Mouse (Mus musculus) spleen, postnatal 10 days (tissue): Measurements from ENCODE around the gene Arih1.
"Not testable (repeated sequence)": the region's sequence is repeated elsewhere in the genome, so short reads cannot be mapped to it uniquely, and the experiment has no call there.

Source experiments
- DNase-seq, 2 experiments: peaks; one replicate each; pipeline ENCODE4 v3.0.0; 2021 to 2022; ENCODE audit warnings: low spot score in 2 of 2

The Arih1 gene

GRCm38 (mm10) chr9:59458997-59459510 lies 27.4 kb downstream of the Arih1 start:
- DNase-seq: no peak

- DNase-seq: no peak
Observed at GRCm38 (mm10) chr9:59458416-59458815, 28.0 kb downstream of the Arih1 start.

GRCm38 (mm10) chr9:59457671-59458070 lies 28.7 kb downstream of the Arih1 start:
- DNase-seq: no peak

GRCm38 (mm10) chr9:59455404-59456068 lies 30.9 kb downstream of the Arih1 start:
- DNase-seq: peak in 1 of 2 experiments; percentile 19

- no peak for DNase-seq
Observed at GRCm38 (mm10) chr9:59433729-59434128, 52.7 kb downstream of the Arih1 start.

- DNase-seq: no peak
Observed at GRCm38 (mm10) chr9:59431626-59432025, 54.8 kb downstream of the Arih1 start.

GRCm38 (mm10) chr9:59420487-59420886 lies 65.9 kb downstream of the Arih1 start:
- no peak for DNase-seq

DNA sequence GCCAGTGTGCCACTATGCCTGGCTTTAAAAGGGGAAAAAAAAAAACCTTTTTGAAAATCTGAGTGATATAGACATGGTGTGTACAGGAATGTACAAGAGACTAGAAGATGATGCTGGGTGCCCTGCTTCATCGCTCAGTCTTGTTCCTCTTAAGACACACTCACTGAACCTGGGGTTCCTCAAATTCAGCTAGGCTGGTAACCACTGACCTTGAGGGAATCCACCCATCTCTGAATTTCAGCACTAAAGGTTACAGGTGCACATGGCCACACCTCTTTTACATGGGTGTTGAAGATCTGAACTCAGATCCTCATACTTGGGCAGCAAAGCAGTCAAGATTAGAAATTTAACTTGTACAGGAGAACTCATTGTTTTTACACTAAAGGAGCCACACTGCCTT lies 79.1 kb downstream of the Arih1 start:
- peak in 1 of 2 experiments; percentile 19 for DNase-seq

DNA sequence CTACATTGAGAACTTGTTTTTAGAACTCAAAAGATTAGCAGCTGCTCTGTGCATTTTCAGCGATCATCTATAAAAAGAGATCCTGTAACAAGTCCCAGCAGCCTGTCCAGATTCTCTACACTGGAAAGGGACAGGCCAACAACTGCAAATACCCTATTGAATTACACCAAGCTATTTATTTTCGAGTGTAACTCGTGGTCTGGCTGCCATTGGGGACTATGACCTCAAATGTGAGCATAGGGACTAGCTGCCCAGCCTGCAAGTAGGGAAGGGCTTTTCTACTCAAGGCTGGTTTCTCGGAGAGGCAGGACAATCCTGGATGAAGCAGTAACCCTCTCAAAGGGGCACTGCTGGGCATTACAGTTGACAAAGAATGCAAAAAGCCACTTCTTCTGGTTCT lies 97.3 kb downstream of the Arih1 start:
- DNase-seq: no peak

- no peak for DNase-seq
Observed at GRCm38 (mm10) chr9:59388311-59388710, 98.1 kb downstream of the Arih1 start.

- no peak for DNase-seq
Observed at GRCm38 (mm10) chr9:59387461-59387860, 99.0 kb downstream of the Arih1 start.

DNA sequence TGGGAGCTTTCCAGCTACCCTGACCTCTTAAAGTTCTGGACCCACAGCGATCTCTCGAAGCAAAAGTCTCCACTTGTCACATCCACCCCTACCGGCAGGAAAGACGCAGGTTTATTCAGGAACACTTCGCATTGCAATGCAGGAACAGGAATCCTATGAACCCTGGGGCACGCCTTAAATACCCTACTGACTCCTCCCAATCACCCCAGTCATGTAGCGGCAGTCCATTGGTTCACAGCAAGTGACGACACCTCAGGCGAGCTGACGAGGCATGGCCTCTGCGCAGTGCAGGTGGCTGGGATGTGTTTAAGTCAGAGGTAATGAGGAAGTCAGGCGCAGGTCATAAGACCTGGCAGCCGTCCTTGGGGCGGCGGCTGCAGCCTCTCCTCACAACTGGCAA lies 110.8 kb downstream of the Arih1 start:
- DNase-seq: no peak

DNA sequence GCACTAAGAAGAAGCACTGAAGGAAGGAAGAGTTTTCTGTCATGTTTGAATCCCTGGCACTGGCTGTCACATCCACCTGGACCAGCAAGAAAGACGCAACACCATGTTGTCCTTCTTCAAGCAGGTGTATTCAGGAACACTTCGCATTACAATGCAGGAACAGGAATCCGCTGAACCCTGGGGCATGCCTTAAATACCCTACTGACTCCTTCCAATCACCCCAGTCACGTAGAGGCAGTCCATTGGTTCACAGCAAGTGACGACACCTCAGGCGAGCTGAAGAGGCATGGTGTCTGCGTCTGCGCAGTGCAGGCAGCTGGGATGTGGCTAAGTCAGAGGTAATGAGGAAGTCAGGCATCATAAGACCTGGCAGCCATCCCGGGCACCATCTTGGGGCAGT lies 116.8 kb downstream of the Arih1 start:
- DNase-seq: no peak

DNA sequence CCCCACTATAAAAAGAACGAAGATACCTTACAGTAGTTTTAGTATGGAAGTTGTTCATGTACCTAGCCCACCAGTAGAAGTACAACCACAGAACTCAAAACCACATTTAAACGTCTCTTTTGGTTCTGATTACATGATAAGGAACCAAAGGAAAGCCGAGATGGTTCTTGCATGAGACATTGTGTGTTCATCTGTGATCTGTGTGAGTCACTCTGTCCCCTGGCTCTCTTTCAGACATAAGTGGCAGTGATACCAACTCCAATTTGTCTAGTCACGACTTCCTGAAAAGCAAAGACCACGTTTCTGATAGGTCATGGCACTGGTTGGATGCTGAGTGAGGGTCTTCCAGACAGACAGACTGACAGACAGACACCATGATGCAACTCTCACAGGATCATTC lies 117.2 kb downstream of the Arih1 start:
- DNase-seq: no peak

DNA sequence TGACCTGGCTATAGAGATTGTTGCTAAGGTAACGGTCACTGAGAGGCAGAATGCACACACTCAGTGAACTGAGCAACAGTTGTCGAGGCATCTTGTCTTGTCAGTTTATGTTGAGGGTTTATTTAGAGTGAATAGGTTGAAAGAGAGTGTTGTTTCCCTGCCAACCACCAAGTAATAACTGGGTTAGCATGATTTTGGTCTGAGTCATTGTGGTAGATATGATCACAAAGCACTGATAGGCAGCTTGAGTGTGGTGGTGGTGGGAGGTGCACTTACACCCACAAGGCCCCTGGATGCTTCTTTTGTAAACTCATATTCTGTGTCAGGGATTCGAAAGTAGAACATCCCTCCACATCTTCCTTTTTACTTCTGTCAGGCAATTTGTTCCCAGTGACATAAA lies 125.9 kb downstream of the Arih1 start:
- not testable (repeated sequence) for DNase-seq

GRCm38 (mm10) chr9:59358041-59358440 lies 128.4 kb downstream of the Arih1 start:
- not testable (repeated sequence) for DNase-seq

DNA sequence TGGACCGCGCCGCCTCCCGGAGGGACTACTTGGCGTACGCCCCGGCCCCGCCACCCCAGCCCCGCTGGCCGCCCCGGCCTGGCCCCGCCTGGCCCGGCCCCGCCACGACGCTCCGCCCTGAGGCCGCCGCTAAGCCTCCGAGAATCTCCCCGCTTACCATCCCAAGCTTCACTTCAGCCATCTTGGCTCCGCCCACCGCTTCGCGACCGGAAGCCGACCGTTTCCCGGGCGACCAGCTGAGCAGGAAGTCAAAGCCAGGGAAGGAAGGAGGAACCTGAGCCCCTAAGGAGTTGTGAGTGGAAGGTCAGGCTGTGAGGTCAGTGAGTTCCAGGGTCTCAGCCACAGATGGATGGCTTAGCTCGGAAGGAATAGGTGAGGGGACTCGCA lies 133.2 kb downstream of the Arih1 start, which contains the start of gene Bbs4:
TSS of gene Bbs4 (minus strand) at position 256 of the 387 bp plus-strand sequence.
- peak; percentile 84 to 95 for DNase-seq

DNA sequence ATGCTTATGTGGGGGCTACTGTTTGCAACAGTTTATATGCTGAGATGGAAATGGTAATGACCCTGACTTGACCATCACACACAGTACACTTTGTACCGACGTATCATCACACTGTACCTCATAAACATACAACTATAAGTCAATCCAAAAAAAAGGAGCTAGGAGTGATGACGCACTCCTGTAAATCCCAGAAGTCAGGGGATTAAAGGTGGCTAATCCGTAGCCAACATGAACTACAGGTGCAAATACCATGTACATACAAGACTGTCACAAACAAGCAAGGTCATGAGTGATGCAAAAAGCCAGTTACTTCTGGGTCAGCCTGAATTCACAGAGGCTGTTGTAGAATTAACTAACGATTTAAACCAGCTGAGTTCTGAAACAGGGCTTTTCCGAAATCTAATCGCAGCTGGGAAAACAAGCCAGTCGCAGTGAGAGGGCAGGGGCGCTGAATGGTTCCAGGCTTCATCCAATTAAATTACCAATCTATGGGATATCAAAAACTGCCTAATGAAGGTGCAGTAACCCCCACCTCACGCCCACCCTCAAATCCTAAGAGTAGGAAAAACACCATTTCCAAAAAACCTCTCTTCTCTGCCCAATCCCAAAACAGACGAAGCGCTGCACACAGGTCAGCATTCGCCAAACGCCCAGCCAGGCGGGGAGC lies 133.7 kb downstream of the Arih1 start:
- no peak for DNase-seq

GRCm38 (mm10) chr9:59346176-59346575 lies 140.2 kb downstream of the Arih1 start:
- no peak for DNase-seq

GRCm38 (mm10) chr9:59340002-59340401 lies 146.4 kb downstream of the Arih1 start:
- DNase-seq: peak; percentile 9 to 50

- no peak for DNase-seq
Observed at GRCm38 (mm10) chr9:59339107-59339506, 147.3 kb downstream of the Arih1 start.

DNA sequence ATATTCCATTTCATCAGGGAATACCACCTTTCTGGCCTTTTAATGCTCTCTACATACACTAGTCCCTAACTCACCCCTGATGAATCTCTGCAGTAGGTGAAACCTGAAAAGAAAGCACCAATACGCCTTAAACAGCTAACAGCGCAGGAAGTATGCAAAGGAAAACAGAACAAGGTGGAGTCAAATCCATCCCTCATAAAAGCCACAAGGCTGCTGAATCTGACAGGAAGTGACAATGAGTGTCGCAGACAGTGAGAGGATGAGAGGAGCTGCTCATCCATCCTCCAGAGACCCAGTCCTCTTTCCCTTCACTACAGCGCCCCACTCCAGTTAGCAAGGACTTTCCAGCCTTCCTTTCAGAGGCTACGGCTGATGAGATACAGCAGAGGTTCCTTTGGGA lies 148.0 kb downstream of the Arih1 start:
- DNase-seq: no peak
